Mouse (Mus musculus) layer of hippocampus, adult 2 months (tissue): Measurements from ENCODE around the gene Rpl18. TPM values are rescaled to one million over a fixed set of nuclear protein-coding genes. Genes with fewer than 3 reads are reported as not detected.
A peak's percentile ranks its signal among the peaks of the same experiment; 100 is the strongest.

Experiments
- DNase-seq, 2 experiments: peaks; one replicate each; pipeline ENCODE4 v3.0.0; 2022; ENCODE audit warnings: low spot score in 2 of 2
- H3K27ac ChIP-seq: fragments of 200-600 bp; 2 replicates; pipeline ENCODE4 v1.8.1; 2022
- H3K4me3 ChIP-seq: fragments of 200-600 bp; 2 replicates; pipeline ENCODE4 v1.8.1; 2022; ENCODE audit warnings: mild to moderate bottlenecking
- CTCF ChIP-seq: fragments of 200-600 bp; conservative IDR thresholded peaks from 2 replicates; pipeline ENCODE4 v1.8.1; 2022; ENCODE audit warnings: antibody characterized with exemption, mild to moderate bottlenecking, moderate library complexity
- total RNA-seq, 2 experiments: library from RNA; stranded (reverse); gene quantifications; 2 replicates each; pipeline ENCODE4 v1.2.3; 2021

The Rpl18 gene
- total RNA-seq, 2 experiments from 2014 or later: 342 to 353 TPM

DNA sequence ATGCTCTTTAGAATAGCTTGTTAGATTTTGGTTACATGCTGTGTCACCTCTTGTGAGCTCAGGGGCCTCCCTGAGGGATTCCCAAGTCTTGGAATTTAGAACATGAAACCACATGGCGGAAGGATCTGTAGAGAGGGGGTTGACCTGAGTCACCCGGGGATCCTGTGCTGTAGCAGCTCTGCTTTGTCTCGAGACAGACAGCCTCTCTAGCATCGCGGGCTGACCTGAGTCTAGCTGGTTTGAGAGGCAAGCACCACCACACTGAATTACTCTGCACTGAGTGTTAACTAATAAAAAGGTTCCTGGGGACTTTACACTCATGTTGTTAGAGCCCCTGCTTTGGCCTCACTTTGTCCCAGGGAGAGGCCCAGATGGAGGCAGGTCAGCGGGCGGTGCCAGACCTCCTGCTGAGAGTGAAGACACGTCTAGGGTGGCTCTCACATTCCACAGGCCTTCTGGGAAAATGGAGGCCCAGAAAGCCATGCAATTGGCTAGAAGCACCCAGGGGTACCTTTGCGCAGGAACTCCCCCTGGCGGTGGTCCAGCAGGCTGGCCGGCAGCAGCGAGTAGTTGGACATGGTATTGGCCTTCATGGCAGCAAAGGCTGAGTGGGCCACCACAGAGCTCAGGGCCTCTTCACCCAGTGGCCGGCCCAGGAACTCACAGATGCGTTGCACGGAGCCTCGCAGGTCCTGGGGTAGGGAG lies 15.6 kb downstream of the Rpl18 start:
- DNase-seq: no peak
- TF ChIP-seq CTCF: peak; percentile 61
- Histone ChIP-seq H3K27ac (peak overlapping the region; percentile 70; the same call in 1 of the 2 replicates), H3K4me3 (no peak overlapping the region)

GRCm38 (mm10) chr7:45733477-45733876 lies 18.2 kb downstream of the Rpl18 start:
- Histone ChIP-seq H3K4me3 (no peak overlapping the region), H3K27ac (no peak overlapping the region)
- no peak for TF ChIP-seq CTCF
- DNase-seq: no peak

GRCm38 (mm10) chr7:45739162-45739763 lies 24.0 kb downstream of the Rpl18 start:
- DNase-seq: peak; percentile 88 to 89
- TF ChIP-seq CTCF: peak; percentile 93

GRCm38 (mm10) chr7:45739820-45740219 lies 24.6 kb downstream of the Rpl18 start:
- Histone ChIP-seq H3K4me3 (no peak overlapping the region), H3K27ac (no peak overlapping the region)
- no peak for TF ChIP-seq CTCF
- no peak for DNase-seq

More at GRCm38 (mm10) chr7:45739162-45739763, 24.0 kb downstream of the Rpl18 start:
- H3K27ac ChIP-seq: no peak overlapping the region
- H3K4me3 ChIP-seq: no peak overlapping the region

- Histone ChIP-seq H3K27ac (peak overlapping the region; percentile 88), H3K4me3 (no peak overlapping the region; the same call in 1 of the 2 replicates)
- DNase-seq: no peak
- no peak for TF ChIP-seq CTCF
Observed at GRCm38 (mm10) chr7:45741308-45741707, 26.1 kb downstream of the Rpl18 start.

GRCm38 (mm10) chr7:45741777-45742176 lies 26.5 kb downstream of the Rpl18 start:
- H3K27ac ChIP-seq: peak overlapping the region; percentile 88
- DNase-seq: peak; percentile 36 to 47
- peak overlapping the region; percentile 43 for H3K4me3 ChIP-seq
- no peak for TF ChIP-seq CTCF

DNA sequence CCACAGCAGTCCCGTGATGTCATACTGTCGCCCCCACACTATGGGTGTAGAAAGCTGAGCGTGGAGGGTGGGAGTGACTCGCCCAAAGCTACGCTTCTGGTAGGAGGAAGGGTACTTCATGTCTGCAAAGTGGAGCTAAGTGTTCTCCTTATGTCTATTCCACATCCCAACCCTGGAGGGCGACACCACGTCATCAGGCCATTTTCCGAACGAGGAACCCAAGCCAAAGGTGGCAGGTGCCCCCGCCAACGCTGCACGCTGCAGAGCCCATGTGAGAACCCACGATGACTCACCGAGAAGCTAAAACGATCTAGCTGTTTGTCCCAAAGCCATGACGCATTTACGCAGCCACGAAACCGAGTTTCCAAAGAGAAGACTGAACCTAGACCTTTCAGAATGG lies 27.1 kb downstream of the Rpl18 start:
- H3K27ac ChIP-seq: peak overlapping the region; percentile 88
- TF ChIP-seq CTCF: peak; percentile 71

GRCm38 (mm10) chr7:45744387-45744786 lies 29.1 kb downstream of the Rpl18 start:
- no peak overlapping the region for H3K4me3 ChIP-seq
- no peak overlapping the region for H3K27ac ChIP-seq
- DNase-seq: peak; percentile 66 to 76
- no peak for TF ChIP-seq CTCF

More for the DNA sequence above, 27.1 kb downstream of the Rpl18 start:
- DNase-seq: peak; percentile 84 to 91
- H3K4me3 ChIP-seq: peak overlapping the region; percentile 43

DNA sequence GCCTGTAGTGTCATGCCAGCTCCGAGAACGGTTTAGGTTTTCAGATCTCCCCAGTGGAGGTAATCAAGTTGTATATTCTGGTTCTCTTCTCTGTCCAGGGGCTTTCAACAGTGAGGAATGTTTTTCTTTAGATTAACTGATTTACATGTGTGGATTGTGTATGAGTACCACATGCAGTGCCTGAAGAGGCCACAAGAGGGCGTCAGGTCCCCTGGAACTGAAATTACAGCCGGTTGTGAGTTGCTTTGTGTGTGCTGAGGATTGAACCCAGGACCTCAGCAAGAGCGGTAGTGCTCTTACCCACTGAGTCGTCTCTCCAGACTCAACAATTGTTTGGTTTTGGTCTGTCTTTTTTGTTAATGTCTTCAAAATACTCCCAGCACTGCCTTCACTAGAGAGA lies 31.3 kb downstream of the Rpl18 start:
- peak; percentile 69 for TF ChIP-seq CTCF
- Histone ChIP-seq H3K27ac (no peak overlapping the region), H3K4me3 (no peak overlapping the region)
- DNase-seq: no peak

DNA sequence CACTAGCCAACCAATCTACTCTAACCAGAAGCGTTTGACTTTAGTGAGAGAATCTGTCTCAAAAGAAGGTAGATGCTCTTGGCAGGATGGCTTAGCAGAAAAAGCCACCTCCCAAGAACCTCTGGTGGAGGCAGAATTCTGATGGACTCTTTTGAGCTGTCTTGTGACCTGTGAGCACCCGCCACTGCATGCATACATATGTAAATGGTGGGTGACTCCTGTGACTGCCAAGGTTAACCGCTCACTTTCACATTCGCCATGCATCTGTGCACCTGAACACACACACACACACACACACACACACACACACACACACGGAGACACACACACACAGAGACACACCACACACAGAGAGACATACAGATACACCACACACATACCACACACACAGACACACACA lies 32.2 kb downstream of the Rpl18 start:
- no peak overlapping the region for H3K4me3 ChIP-seq
- no peak for TF ChIP-seq CTCF
- no peak overlapping the region for H3K27ac ChIP-seq
- DNase-seq: no peak

GRCm38 (mm10) chr7:45748110-45748509 lies 32.9 kb downstream of the Rpl18 start:
- H3K27ac ChIP-seq: no peak overlapping the region
- H3K4me3 ChIP-seq: no peak overlapping the region
- no peak for TF ChIP-seq CTCF
- DNase-seq: no peak

DNA sequence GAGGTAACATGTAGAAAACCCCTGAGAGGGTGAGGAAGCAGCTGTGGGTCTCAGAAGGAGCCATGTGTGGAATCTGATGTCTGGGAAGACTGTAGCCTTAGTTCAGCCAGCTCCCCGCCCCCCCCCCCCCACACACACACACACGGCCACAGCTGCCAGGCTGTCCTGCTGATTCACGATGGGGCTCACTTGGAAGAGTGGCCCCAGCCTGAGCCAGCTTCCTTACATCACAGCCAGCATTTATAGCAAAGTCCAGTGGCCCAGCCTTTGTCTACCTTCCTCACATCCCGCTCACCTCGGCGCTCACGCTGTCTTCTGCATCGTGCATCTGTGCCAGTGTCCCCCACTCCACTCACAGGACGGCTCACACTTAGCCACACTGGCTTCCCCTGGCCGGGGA lies 34.1 kb downstream of the Rpl18 start:
- no peak overlapping the region for H3K4me3 ChIP-seq
- TF ChIP-seq CTCF: no peak
- DNase-seq: no peak
- H3K27ac ChIP-seq: no peak overlapping the region

- DNase-seq: no peak
- H3K4me3 ChIP-seq: no peak overlapping the region
- no peak overlapping the region for H3K27ac ChIP-seq
- TF ChIP-seq CTCF: no peak
Observed at GRCm38 (mm10) chr7:45750162-45750561, 34.9 kb downstream of the Rpl18 start.

DNA sequence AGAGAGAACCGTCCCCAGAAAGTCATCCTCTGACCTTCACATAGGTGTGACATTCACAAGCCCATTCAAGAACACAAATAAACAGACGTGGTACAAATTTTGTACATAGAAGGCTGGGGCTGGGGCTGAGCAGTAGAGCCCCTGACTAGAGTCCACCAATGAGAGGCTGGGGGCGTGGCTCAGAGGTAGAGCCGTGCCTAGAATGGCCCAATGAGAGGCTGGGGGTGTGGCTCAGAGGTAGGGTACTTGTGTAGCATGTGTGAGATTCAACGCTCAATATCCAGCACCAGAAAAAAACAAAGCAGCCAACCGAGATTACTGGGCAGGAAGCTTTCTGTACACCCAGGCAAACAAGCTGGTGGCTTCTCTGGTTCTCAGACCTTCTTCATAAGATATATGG lies 40.4 kb downstream of the Rpl18 start:
- H3K4me3 ChIP-seq: no peak overlapping the region
- no peak overlapping the region for H3K27ac ChIP-seq
- no peak for TF ChIP-seq CTCF
- DNase-seq: no peak
